ENCODE assay signal across 8 mouse cellular contexts in genomic region chr17:14693994-14694374, GRCm38 (mm10). TPM values are rescaled to one million over a fixed set of nuclear protein-coding genes. Genes with fewer than 3 reads are reported as not detected.
DNase-seq lines count a peak whose midpoint lies in the region; ATAC-seq and TF ChIP-seq lines count a peak whose summit lies in the region.

Gene Thbs2 (minus strand): TSS chr17:14694235.

- H3K4me3 ChIP-seq in embryonic facial prominence, embryonic 15.5 days (replicated peaks), result peak within 1 kb of the TSS; percentile 47
- H3K4me3 ChIP-seq in heart, embryonic 13.5 days, result peak within 1 kb of the TSS; percentile 54
- peak within 1 kb of the TSS; percentile 45 for H3K4me3 ChIP-seq in kidney, embryonic 16.5 days (ENCODE audit: low read length)
- peak within 1 kb of the TSS; percentile 41 for H3K4me3 ChIP-seq in stomach, postnatal 0 days (ENCODE audit: low read depth, low read length)

- TF ChIP-seq EP300 in stomach, postnatal 0 days (optimal IDR thresholded peaks at IDR 0.05), result no peak

- peak within 1 kb of the TSS; percentile 83 for H3K27ac ChIP-seq in embryonic facial prominence, embryonic 15.5 days (replicated peaks)
- peak within 1 kb of the TSS; percentile 61 for H3K27ac ChIP-seq in heart, embryonic 13.5 days (replicated peaks)
- H3K27ac ChIP-seq in kidney, embryonic 16.5 days (ENCODE audit: low read length), result peak within 1 kb of the TSS; percentile 36; the same call in 1 of the 2 replicates
- H3K27ac ChIP-seq in stomach, postnatal 0 days (replicated peaks), result peak within 1 kb of the TSS; percentile 80

- peak; percentile 91 for ATAC-seq in embryonic facial prominence, embryonic 15.5 days (ENCODE audit: insufficient number of reproducible peaks, low FRiP score, low TSS enrichment, low read depth)
- ATAC-seq in heart, embryonic 13.5 days (ENCODE audit: extremely low read depth, insufficient number of reproducible peaks, low FRiP score, low TSS enrichment), result peak; percentile 62; the same call in 1 of the 2 replicates
- peak; percentile 90 for ATAC-seq in kidney, embryonic 16.5 days (ENCODE audit: low FRiP score, low TSS enrichment)
- ATAC-seq in stomach, postnatal 0 days (ENCODE audit: low FRiP score, low TSS enrichment), result peak; percentile 75; the same call in 1 of the 2 replicates

- H3K9me3 ChIP-seq in embryonic facial prominence, embryonic 15.5 days (replicated peaks), result no peaks in the 10 kb centered on the region
- no peaks in the 10 kb centered on the region for H3K9me3 ChIP-seq in heart, embryonic 13.5 days
- no peaks in the 10 kb centered on the region for H3K9me3 ChIP-seq in kidney, embryonic 16.5 days (ENCODE audit: low read length)
- no peaks in the 10 kb centered on the region for H3K9me3 ChIP-seq in stomach, postnatal 0 days (ENCODE audit: control insufficient read depth, low read length)

- H3K9ac ChIP-seq in embryonic facial prominence, embryonic 15.5 days, result peak within 1 kb of the TSS; percentile 21; the same call in 1 of the 2 replicates
- H3K9ac ChIP-seq in heart, embryonic 13.5 days, result peak within 1 kb of the TSS; percentile 78
- peak within 1 kb of the TSS; percentile 61 for H3K9ac ChIP-seq in kidney, embryonic 16.5 days (replicated peaks; ENCODE audit: low read length)
- H3K9ac ChIP-seq in stomach, postnatal 0 days (ENCODE audit: low read length), result peak within 1 kb of the TSS; percentile 59

- H3K4me2 ChIP-seq in embryonic facial prominence, embryonic 15.5 days (replicated peaks), result peak within 1 kb of the TSS; percentile 49
- H3K4me2 ChIP-seq in heart, embryonic 13.5 days, result peak within 1 kb of the TSS; percentile 68
- H3K4me2 ChIP-seq in kidney, embryonic 16.5 days (replicated peaks; ENCODE audit: low read depth, low read length), result peak within 1 kb of the TSS; percentile 54
- peak within 1 kb of the TSS; percentile 53 for H3K4me2 ChIP-seq in stomach, postnatal 0 days (replicated peaks; ENCODE audit: low read depth)

- 0 out of 2 replicates have a peak, but pooled peaks cover 9% of the 10 kb centered on the region for H3K36me3 ChIP-seq in embryonic facial prominence, embryonic 15.5 days
- H3K36me3 ChIP-seq in heart, embryonic 13.5 days, result peaks cover 11% of the 10 kb centered on the region
- peaks cover 4% of the 10 kb centered on the region; the same call in 1 of the 2 replicates for H3K36me3 ChIP-seq in kidney, embryonic 16.5 days (ENCODE audit: insufficient read depth, low read length)
- no peaks in the 10 kb centered on the region for H3K36me3 ChIP-seq in stomach, postnatal 0 days (ENCODE audit: control insufficient read depth, insufficient read depth, low read length)

- WGBS in embryonic facial prominence, embryonic 15.5 days, result 2% methylated on average over 14 of the region's 14 CpGs
- 2% methylated on average over 14 of the region's 14 CpGs for WGBS in heart, embryonic 13.5 days
- WGBS in kidney, embryonic 16.5 days, result 1% methylated on average over 14 of the region's 14 CpGs
- WGBS in stomach, postnatal 0 days, result 5% methylated on average over 14 of the region's 14 CpGs

- peak; percentile 47 for DNase-seq in adrenal gland, adult 2 months
- DNase-seq in adrenal gland, adult 8-10 months, result no peak
- peak; percentile 39 for DNase-seq in lung, postnatal 36 days
- peak; percentile 45 for DNase-seq in stomach, postnatal 0 days (ENCODE audit: low spot score)
- DNase-seq in spleen, postnatal 36 days (ENCODE audit: low spot score in 2 of 2), result no peak

- peak; percentile 24; the same call in 1 of the 2 replicates for TF ChIP-seq CTCF in stomach, postnatal 0 days (IDR thresholded peaks at IDR 0.05; ENCODE audit: low read depth)

- no peaks in the 10 kb centered on the region for H3K27me3 ChIP-seq in embryonic facial prominence, embryonic 15.5 days
- no peaks in the 10 kb centered on the region for H3K27me3 ChIP-seq in heart, embryonic 13.5 days (replicated peaks)
- no peaks in the 10 kb centered on the region for H3K27me3 ChIP-seq in kidney, embryonic 16.5 days (ENCODE audit: insufficient read depth, low read length)
- no peaks in the 10 kb centered on the region for H3K27me3 ChIP-seq in stomach, postnatal 0 days (ENCODE audit: control insufficient read depth, insufficient read depth, low read length)

- peaks cover 28% of the 10 kb centered on the region for H3K4me1 ChIP-seq in embryonic facial prominence, embryonic 15.5 days
- peaks cover 44% of the 10 kb centered on the region for H3K4me1 ChIP-seq in heart, embryonic 13.5 days
- peaks cover 8% of the 10 kb centered on the region; the same call in 1 of the 2 replicates for H3K4me1 ChIP-seq in kidney, embryonic 16.5 days (ENCODE audit: insufficient read depth, low read length)
- no peaks in the 10 kb centered on the region for H3K4me1 ChIP-seq in stomach, postnatal 0 days (replicated peaks; ENCODE audit: control insufficient read depth, insufficient read depth)

RNA-seq across cellular contexts. Expression of gene Thbs2, which starts in this region (rescaled TPM):
- total RNA-seq in adrenal gland, adult 2 months (2021), result 1 to 10 TPM; 2.5 to 3.9 TPM
- 1.6 and 2.0 TPM in 2 replicates for polyA plus RNA-seq in adrenal gland, adult 2 months (2012; rRNA removed)
- total RNA-seq in adrenal gland, adult 8-10 months (2022), result 1 to 10 TPM; 3.5 to 5.4 (median 3.8) TPM
- 72.0 and 86.0 TPM in 2 replicates for polyA plus RNA-seq in embryonic facial prominence, embryonic 15.5 days (2015; fragmentation: Nextera tagmentation; extraction: Ambion mirVana)
- 19.1 and 22.9 TPM in 2 replicates for polyA plus RNA-seq in heart, embryonic 13.5 days (2015; fragmentation: Nextera tagmentation; extraction: Ambion mirVana)
- polyA plus RNA-seq in kidney, embryonic 16.5 days (2015; fragmentation: Nextera tagmentation; extraction: Ambion mirVana), result 33.8 and 37.7 TPM in 2 replicates
- polyA plus RNA-seq in stomach, postnatal 0 days (2015; fragmentation: Nextera tagmentation; extraction: Ambion mirVana), result 18.6 and 21.4 TPM in 2 replicates

Comparison
In these comparisons a context has a peak if more than half of its experiments do, and no peak if none do; other contexts are left out.
1. DNase-seq: peak in adrenal gland, adult 2 months (single experiment), lung, postnatal 36 days (single experiment) and stomach, postnatal 0 days (single experiment); none in adrenal gland, adult 8-10 months (single experiment) and spleen, postnatal 36 days (0 of 2).
2. H3K9ac ChIP-seq: peak in every context shown above with its lines; median percentile 78 in heart, embryonic 13.5 days; 61 in kidney, embryonic 16.5 days; 59 in stomach, postnatal 0 days; 21 in embryonic facial prominence, embryonic 15.5 days.
3. Peak in every context shown above with its lines, with median percentiles within 50 percentile points of each other: ATAC-seq, H3K27ac ChIP-seq, H3K4me2 ChIP-seq and H3K4me3 ChIP-seq.